In genomic region chr12:17692356-17692755, GRCm38 (mm10) we compare ENCODE assay signal across 8 mouse cellular contexts. TPM values are rescaled to one million over a fixed set of nuclear protein-coding genes. Genes with fewer than 3 reads are reported as not detected.
DNase-seq lines count a peak whose midpoint lies in the region; ATAC-seq lines count a peak whose summit lies in the region.

No protein-coding gene starts in this region.

- no peaks in the 10 kb centered on the region for H3K27me3 ChIP-seq in heart, embryonic 14.5 days (ENCODE audit: control insufficient read depth, insufficient read depth, low read length)
- no peaks in the 10 kb centered on the region for H3K27me3 ChIP-seq in hindbrain, embryonic 11.5 days (ENCODE audit: control insufficient read depth, insufficient read depth, low read length)
- H3K27me3 ChIP-seq in midbrain, embryonic 13.5 days, result 0 out of 2 replicates have a peak, but pooled peaks cover 3% of the 10 kb centered on the region

- peak overlapping the region in 1 of 2 experiments; percentile 82; a peak in 3 of 4 replicates for H3K4me3 ChIP-seq in heart, embryonic 14.5 days (ENCODE audit: control insufficient read depth in 1 of 2, insufficient read depth in 1 of 2, low read depth in 1 of 2, low read length in 2 of 2)
- peak overlapping the region; percentile 79 for H3K4me3 ChIP-seq in brown adipose tissue, adult 24 weeks (ENCODE audit: insufficient read depth, low read depth, low read length)
- H3K4me3 ChIP-seq in hindbrain, embryonic 11.5 days (ENCODE audit: low read depth, low read length), result peak overlapping the region; percentile 71
- peak overlapping the region; percentile 75 for H3K4me3 ChIP-seq in midbrain, embryonic 13.5 days (replicated peaks)

- peak overlapping the region; percentile 82 for H3K9ac ChIP-seq in heart, embryonic 14.5 days (ENCODE audit: low read length)
- H3K9ac ChIP-seq in hindbrain, embryonic 11.5 days (ENCODE audit: low read depth, low read length), result no peak overlapping the region
- H3K9ac ChIP-seq in midbrain, embryonic 13.5 days (replicated peaks), result peak overlapping the region; percentile 81; the same call in 1 of the 2 replicates

- H3K9me3 ChIP-seq in heart, embryonic 14.5 days (ENCODE audit: control insufficient read depth, low read length), result no peaks in the 10 kb centered on the region
- no peaks in the 10 kb centered on the region for H3K9me3 ChIP-seq in hindbrain, embryonic 11.5 days (ENCODE audit: control insufficient read depth, low read length)
- H3K9me3 ChIP-seq in midbrain, embryonic 13.5 days, result no peaks in the 10 kb centered on the region

- DNase-seq in heart, postnatal 25 days (ENCODE audit: low spot score), result no peak
- no peak for DNase-seq in hindbrain, embryonic 11.5 days (ENCODE audit: low spot score)
- no peak for DNase-seq in layer of hippocampus, adult 18-20 months (ENCODE audit: low spot score in 2 of 2)
- no peak for DNase-seq in Muller cell, postnatal 12 days (ENCODE audit: inconsistent ontology term)

- H3K27ac ChIP-seq in heart, embryonic 14.5 days (replicated peaks in 1 of 2; ENCODE audit: control insufficient read depth in 1 of 2, insufficient read depth in 1 of 2, low read depth in 2 of 2, low read length in 2 of 2), result no peak overlapping the region
- H3K27ac ChIP-seq in brown adipose tissue, adult 24 weeks (replicated peaks; ENCODE audit: low read depth, low read length), result no peak overlapping the region; the same call in 1 of the 2 replicates
- H3K27ac ChIP-seq in hindbrain, embryonic 11.5 days (ENCODE audit: low read depth, low read length), result no peak overlapping the region
- H3K27ac ChIP-seq in midbrain, embryonic 13.5 days, result no peak overlapping the region

- no peak for ATAC-seq in heart, embryonic 14.5 days (ENCODE audit: insufficient number of reproducible peaks, insufficient read depth, low FRiP score, low read depth)
- no peak for ATAC-seq in hindbrain, embryonic 11.5 days (ENCODE audit: low FRiP score)
- no peak for ATAC-seq in midbrain, embryonic 13.5 days
- ATAC-seq in inflammation-experienced regulatory T-cells, adult 6 months, result no peak

- peaks cover 14 to 23% of the 10 kb centered on the region in 2 experiments; a peak in 2 of 4 replicates for H3K4me1 ChIP-seq in heart, embryonic 14.5 days (ENCODE audit: control insufficient read depth in 2 of 2, insufficient read depth in 2 of 2, low read length in 2 of 2)
- H3K4me1 ChIP-seq in brown adipose tissue, adult 24 weeks (ENCODE audit: control insufficient read depth, insufficient read depth, insufficient read length, low read length), result peaks cover 29% of the 10 kb centered on the region
- peaks cover 3% of the 10 kb centered on the region; the same call in 1 of the 2 replicates for H3K4me1 ChIP-seq in hindbrain, embryonic 11.5 days (replicated peaks; ENCODE audit: control insufficient read depth, insufficient read depth, low read length)
- peaks cover 36% of the 10 kb centered on the region for H3K4me1 ChIP-seq in midbrain, embryonic 13.5 days (replicated peaks)

- peak overlapping the region; percentile 98 for H3K4me2 ChIP-seq in heart, embryonic 14.5 days (ENCODE audit: low read length)
- peak overlapping the region; percentile 95 for H3K4me2 ChIP-seq in hindbrain, embryonic 11.5 days (replicated peaks; ENCODE audit: low read depth, low read length)
- peak overlapping the region; percentile 95 for H3K4me2 ChIP-seq in midbrain, embryonic 13.5 days (replicated peaks)

- no peaks in the 10 kb centered on the region for H3K36me3 ChIP-seq in heart, embryonic 14.5 days (ENCODE audit: control insufficient read depth, insufficient read depth, low read length)
- no peaks in the 10 kb centered on the region for H3K36me3 ChIP-seq in hindbrain, embryonic 11.5 days (ENCODE audit: control insufficient read depth, insufficient read depth, low read length)
- H3K36me3 ChIP-seq in midbrain, embryonic 13.5 days, result no peaks in the 10 kb centered on the region

- 55% methylated on average over 5 of the region's 5 CpGs for WGBS in heart, embryonic 14.5 days
- 38% methylated on average over 5 of the region's 5 CpGs for WGBS in hindbrain, embryonic 11.5 days
- 23% methylated on average over 5 of the region's 5 CpGs for WGBS in midbrain, embryonic 13.5 days

- intact Hi-C loops in heart, postnatal 25 days (cut with DNase I), result loop anchor here (5.0 kb wide), 1 partner anchor 35 kb away; no protein-coding TSS in a partner anchor

RNA-seq across cellular contexts. Expression of gene Hpcal1, which starts 1.7 kb away (rescaled TPM):
- 22.5 and 22.8 TPM in 2 replicates for polyA plus RNA-seq in heart, embryonic 14.5 days (2014; fragmentation: Nextera tagmentation; extraction: Ambion mirVana)
- total RNA-seq in heart, postnatal 25 days (2021), result 10 to 100 TPM; 15.3 to 20.8 TPM
- 7.2 and 8.0 TPM in 2 replicates for polyA plus RNA-seq in brown adipose tissue, adult 24 weeks (2012; ENCODE audit: insufficient read depth, insufficient read length, missing spikeins)
- 46.3 and 48.0 TPM in 2 replicates for polyA plus RNA-seq in hindbrain, embryonic 11.5 days (2014; fragmentation: Nextera tagmentation; extraction: Ambion mirVana)
- 50.7 and 55.3 TPM in 2 replicates for polyA plus RNA-seq in midbrain, embryonic 13.5 days (2015; fragmentation: Nextera tagmentation; extraction: Ambion mirVana)
- 10 to 100 TPM; 68.1 to 78.0 TPM for total RNA-seq in layer of hippocampus, adult 18-20 months (2021)
- 100 to 1,000 TPM in 1 of 3 experiments, 10 to 100 TPM in 2; 55.6 to 103 (median 69.5) TPM for polyA plus RNA-seq in inflammation-experienced regulatory T-cells, adult 6 months (2017; shearing (Covaris generic))
